Comparison of ENCODE assay signal across 8 mouse cellular contexts in genomic region chr8:83956789-83957188, GRCm38 (mm10). TPM values are rescaled to one million over a fixed set of nuclear protein-coding genes. Genes with fewer than 3 reads are reported as not detected.
DNase-seq lines count a peak whose midpoint lies in the region; ATAC-seq and TF ChIP-seq lines count a peak whose summit lies in the region.

No protein-coding gene starts in this region.

- H3K36me3 ChIP-seq in heart, adult 2 months (ENCODE audit: control insufficient read depth, insufficient read depth, low read length): no peaks in the 10 kb centered on the region
- no peaks in the 10 kb centered on the region for H3K36me3 ChIP-seq in limb, embryonic 14.5 days (ENCODE audit: control insufficient read depth, insufficient read depth, low read length)

- no peak for TF ChIP-seq EP300 in heart, adult 2 months (IDR thresholded peaks at IDR 0.05; ENCODE audit: insufficient read depth, low read depth, low read length)

- no peak overlapping the region for H3K4me3 ChIP-seq in heart, adult 2 months
- H3K4me3 ChIP-seq in limb, embryonic 14.5 days (replicated peaks; ENCODE audit: low read length): peak overlapping the region; percentile 62; the same call in 1 of the 2 replicates

- H3K4me2 ChIP-seq in limb, embryonic 14.5 days (replicated peaks; ENCODE audit: low read depth, low read length, severe bottlenecking): peak overlapping the region; percentile 89

- no peaks in the 10 kb centered on the region for H3K27me3 ChIP-seq in heart, adult 2 months (ENCODE audit: control insufficient read depth, insufficient read depth, low read length)
- H3K27me3 ChIP-seq in limb, embryonic 14.5 days (ENCODE audit: control insufficient read depth, insufficient read depth, low read length): no peaks in the 10 kb centered on the region

- ATAC-seq in erythroid progenitor cell, adult 5-6 weeks (replicated peaks; ENCODE audit: low FRiP score, poor library complexity, severe bottlenecking): peak; percentile 63
- no peak for ATAC-seq in limb, embryonic 14.5 days (ENCODE audit: low FRiP score, low read depth)

- no peaks in the 10 kb centered on the region for H3K9me3 ChIP-seq in limb, embryonic 14.5 days (ENCODE audit: control insufficient read depth, low read length)

- intact Hi-C loops in heart, adult 2 months (cut with DNase I): no loop called here

- no peaks in the 10 kb centered on the region for H3K4me1 ChIP-seq in heart, adult 2 months (ENCODE audit: control insufficient read depth, insufficient read depth, low read length)
- peaks cover 4% of the 10 kb centered on the region; the same call in 1 of the 2 replicates for H3K4me1 ChIP-seq in limb, embryonic 14.5 days (ENCODE audit: control insufficient read depth, insufficient read depth, low read length)

- DNase-seq in heart, adult 2 months: no peak
- DNase-seq in heart, adult 9 months (ENCODE audit: low spot score in 2 of 2): no peak
- DNase-seq in ES-CJ7 (ENCODE audit: low read depth, low spot score): peak; percentile 79
- no peak for DNase-seq in limb, embryonic 14.5 days (ENCODE audit: low spot score)
- peak; percentile 42 for DNase-seq in retina, postnatal 1 day
- no peak for DNase-seq in cerebellum, postnatal 36 days
- DNase-seq in kidney, postnatal 4 days: no peak

- WGBS in heart, adult 2 months: 10% methylated on average over 1 of the region's 1 CpGs
- whole genome bisulfite sequencing in limb, embryonic 14.5 days: 15% methylated on average over 1 of the region's 1 CpGs

- H3K79me2 ChIP-seq in heart, adult 2 months (replicated peaks; ENCODE audit: control insufficient read depth, insufficient read depth, low read length): no peaks in the 10 kb centered on the region

- H3K27ac ChIP-seq in heart, adult 2 months: no peak overlapping the region
- no peak overlapping the region for H3K27ac ChIP-seq in limb, embryonic 14.5 days (replicated peaks; ENCODE audit: low read depth, low read length)

- TF ChIP-seq CTCF in heart, adult 2 months (IDR thresholded peaks at IDR 0.05): peak; percentile 42

- no peak for TF ChIP-seq POLR2A in heart, adult 2 months (IDR thresholded peaks at IDR 0.05; ENCODE audit: insufficient read depth, low read depth, low read length)
- no peak for TF ChIP-seq POLR2A in limb, embryonic 14.5 days (IDR thresholded peaks at IDR 0.05; ENCODE audit: borderline replicate concordance, extremely low read depth, insufficient read depth, insufficient read length)

- no peak overlapping the region for H3K9ac ChIP-seq in heart, adult 2 months (ENCODE audit: low read depth, low read length)
- no peak overlapping the region for H3K9ac ChIP-seq in limb, embryonic 14.5 days (ENCODE audit: low read depth, low read length, severe bottlenecking)

RNA-seq across cellular contexts. Expression of gene Asf1b, which starts 1.5 kb away (rescaled TPM):
- total RNA-seq in heart, adult 2 months (2021): 1 to 10 TPM; 1.7 to 1.8 TPM
- 2.2 and 3.7 TPM in 2 replicates for polyA plus RNA-seq in heart, adult 2 months (2012; rRNA removed)
- total RNA-seq in erythroid progenitor cell, adult 5-6 weeks (2015; ENCODE audit: low replicate concordance): 188 and 195 TPM in 2 replicates
- total RNA-seq in erythroid progenitor cell, adult 5-6 weeks (2017; ENCODE audit: low replicate concordance): 120 and 123 TPM in 2 replicates
- polyA plus RNA-seq in limb, embryonic 14.5 days (2012; rRNA removed): 70.4 and 76.2 TPM in 2 replicates
- 56.0 and 61.2 TPM in 2 replicates for polyA plus RNA-seq in limb, embryonic 14.5 days (2014; fragmentation: Nextera tagmentation; extraction: Ambion mirVana)

RNA-seq across cellular contexts. Expression of gene Gm10644, which starts 1.8 kb away (rescaled TPM):
- total RNA-seq in heart, adult 2 months (2021): 1 to 10 TPM; 1.3 to 1.7 TPM
- 1.9 and 2.8 TPM in 2 replicates for polyA plus RNA-seq in heart, adult 2 months (2012; rRNA removed)
- not detected in 2 replicates for total RNA-seq in erythroid progenitor cell, adult 5-6 weeks (2015; ENCODE audit: low replicate concordance)
- 1.0 TPM in 1 of 2 replicates, not detected in the other for total RNA-seq in erythroid progenitor cell, adult 5-6 weeks (2017; ENCODE audit: low replicate concordance)
- polyA plus RNA-seq in limb, embryonic 14.5 days (2012; rRNA removed): 0.63 and 0.69 TPM in 2 replicates
- 0.48 and 0.53 TPM in 2 replicates for polyA plus RNA-seq in limb, embryonic 14.5 days (2014; fragmentation: Nextera tagmentation; extraction: Ambion mirVana)

RNA-seq across cellular contexts. Expression of gene Prkaca, which starts 16.0 kb away (rescaled TPM):
- total RNA-seq in heart, adult 2 months (2021): 100 to 1,000 TPM; 306 to 331 TPM
- polyA plus RNA-seq in heart, adult 2 months (2012; rRNA removed): 239 and 333 TPM in 2 replicates
- total RNA-seq in erythroid progenitor cell, adult 5-6 weeks (2015; ENCODE audit: low replicate concordance): 11.5 and 13.0 TPM in 2 replicates
- 6.7 and 17.2 TPM in 2 replicates for total RNA-seq in erythroid progenitor cell, adult 5-6 weeks (2017; ENCODE audit: low replicate concordance)
- 132 and 141 TPM in 2 replicates for polyA plus RNA-seq in limb, embryonic 14.5 days (2012; rRNA removed)
- polyA plus RNA-seq in limb, embryonic 14.5 days (2014; fragmentation: Nextera tagmentation; extraction: Ambion mirVana): 151 and 158 TPM in 2 replicates

RNA-seq across cellular contexts. Expression of gene Samd1, which starts 40.7 kb away (rescaled TPM):
- total RNA-seq in heart, adult 2 months (2021): 10 to 100 TPM; 21.6 to 29.9 TPM
- polyA plus RNA-seq in heart, adult 2 months (2012; rRNA removed): 29.7 and 32.1 TPM in 2 replicates
- 114 and 119 TPM in 2 replicates for total RNA-seq in erythroid progenitor cell, adult 5-6 weeks (2015; ENCODE audit: low replicate concordance)
- total RNA-seq in erythroid progenitor cell, adult 5-6 weeks (2017; ENCODE audit: low replicate concordance): 51.6 and 80.9 TPM in 2 replicates
- polyA plus RNA-seq in limb, embryonic 14.5 days (2012; rRNA removed): 99.8 and 111 TPM in 2 replicates
- polyA plus RNA-seq in limb, embryonic 14.5 days (2014; fragmentation: Nextera tagmentation; extraction: Ambion mirVana): 17.2 and 17.4 TPM in 2 replicates

RNA-seq across cellular contexts. Expression of gene 1700067K01Rik, which starts 44.5 kb away (rescaled TPM):
- total RNA-seq in heart, adult 2 months (2021): under 1 TPM in 1 of 2 experiments, not detected in 1; 0.26 TPM
- polyA plus RNA-seq in heart, adult 2 months (2012; rRNA removed): 0.16 and 0.50 TPM in 2 replicates
- total RNA-seq in erythroid progenitor cell, adult 5-6 weeks (2015; ENCODE audit: low replicate concordance): 1.8 and 10.5 TPM in 2 replicates
- 2.6 and 4.7 TPM in 2 replicates for total RNA-seq in erythroid progenitor cell, adult 5-6 weeks (2017; ENCODE audit: low replicate concordance)
- 0.72 and 0.73 TPM in 2 replicates for polyA plus RNA-seq in limb, embryonic 14.5 days (2012; rRNA removed)
- polyA plus RNA-seq in limb, embryonic 14.5 days (2014; fragmentation: Nextera tagmentation; extraction: Ambion mirVana): 1.6 and 2.3 TPM in 2 replicates

Comparison
In these comparisons a context has a peak if more than half of its experiments do, and no peak if none do; other contexts are left out.
1. DNase-seq: peak in ES-CJ7 (single experiment) and retina, postnatal 1 day (single experiment); none in heart, adult 2 months (0 of 2), heart, adult 9 months (0 of 2), limb, embryonic 14.5 days (single experiment), cerebellum, postnatal 36 days (0 of 2) and kidney, postnatal 4 days (0 of 2).
2. RNA of gene Asf1b, which starts 1.5 kb away (total RNA-seq): 120 to 195 TPM in erythroid progenitor cell, adult 5-6 weeks; 1.7 to 1.8 TPM in heart, adult 2 months; every median in the first group is over 10 times any median in the second.
3. RNA of gene Prkaca, which starts 16.0 kb away (total RNA-seq): 306 to 331 TPM in heart, adult 2 months; 6.7 to 17.2 TPM in erythroid progenitor cell, adult 5-6 weeks; every median in the first group is over 10 times any median in the second.